Mouse (Mus musculus) spleen, adult 12 weeks (tissue): ENCODE measurements around the gene Casz1.

Experiments used
- DNase-seq: peaks from one replicate; pipeline ENCODE4 v3.0.0; 2022; ENCODE audit warnings: low spot score

Gene Casz1

GRCm38 (mm10) chr4:148908214-148908681 is 104.0 kb downstream of the Casz1 start:
- DNase-seq = no peak

GRCm38 (mm10) chr4:148908760-148909510 is 104.7 kb downstream of the Casz1 start:
- no peak for DNase-seq

- DNase-seq = no peak
Observed at GRCm38 (mm10) chr4:148909566-148909965, 105.3 kb downstream of the Casz1 start.

GRCm38 (mm10) chr4:148912134-148912533 is 107.9 kb downstream of the Casz1 start:
- no peak for DNase-seq

- no peak for DNase-seq
Observed at GRCm38 (mm10) chr4:148912826-148913590, 108.8 kb downstream of the Casz1 start.

GRCm38 (mm10) chr4:148914863-148915622 is 110.8 kb downstream of the Casz1 start:
- no peak for DNase-seq

GRCm38 (mm10) chr4:148915849-148916248 is 111.6 kb downstream of the Casz1 start:
- DNase-seq = no peak

- DNase-seq = no peak
Observed at GRCm38 (mm10) chr4:148918707-148919447, 114.6 kb downstream of the Casz1 start.

- no peak for DNase-seq
Observed at GRCm38 (mm10) chr4:148920610-148921009, 116.4 kb downstream of the Casz1 start.

- no peak for DNase-seq
Observed at GRCm38 (mm10) chr4:148922221-148922700, 118.0 kb downstream of the Casz1 start.

GRCm38 (mm10) chr4:148923414-148923813 is 119.2 kb downstream of the Casz1 start:
- no peak for DNase-seq

- DNase-seq = no peak
Observed at GRCm38 (mm10) chr4:148923976-148924375, 119.7 kb downstream of the Casz1 start.

- no peak for DNase-seq
Observed at GRCm38 (mm10) chr4:148925589-148926359, 121.5 kb downstream of the Casz1 start.

- DNase-seq = no peak
Observed at GRCm38 (mm10) chr4:148926459-148926858, 122.2 kb downstream of the Casz1 start.

- no peak for DNase-seq
Observed at GRCm38 (mm10) chr4:148928316-148928715, 124.1 kb downstream of the Casz1 start.

- no peak for DNase-seq
Observed at GRCm38 (mm10) chr4:148928876-148929275, 124.6 kb downstream of the Casz1 start.

GRCm38 (mm10) chr4:148930721-148931229 is 126.5 kb downstream of the Casz1 start:
- DNase-seq = no peak

- DNase-seq = no peak
Observed at GRCm38 (mm10) chr4:148933109-148933508, 128.9 kb downstream of the Casz1 start.

- DNase-seq = no peak
Observed at GRCm38 (mm10) chr4:148935211-148935610, 131.0 kb downstream of the Casz1 start.

- no peak for DNase-seq
Observed at GRCm38 (mm10) chr4:148936111-148936510, 131.9 kb downstream of the Casz1 start.

- no peak for DNase-seq
Observed at GRCm38 (mm10) chr4:148936727-148937126, 132.5 kb downstream of the Casz1 start.
